Mouse (Mus musculus): ENCODE measurements around the gene Pik3ca.

Pik3ca gene

GRCm38 (mm10) chr3:32495856-32496710 lies 98.6 kb downstream of the Pik3ca start:
- in situ Hi-C loops (cut with MseI, MboI): loop anchor here in 1 of 2 experiments (25.0 kb wide), 1 partner anchor 709 kb away; no protein-coding TSS in a partner anchor

GRCm38 (mm10) chr3:32496711-32497070 lies 99.2 kb downstream of the Pik3ca start:
- in situ Hi-C loops (cut with MseI, MboI): loop anchor here in 1 of 2 experiments (25.0 kb wide), 1 partner anchor 709 kb away; no protein-coding TSS in a partner anchor

GRCm38 (mm10) chr3:32500346-32500745 lies 102.9 kb downstream of the Pik3ca start:
- in situ Hi-C loops (cut with MseI, MboI): loop anchor here in 1 of 2 experiments (10.0 kb wide), 1 partner anchor 116 kb away; no protein-coding TSS in a partner anchor

- in situ Hi-C loops (cut with MseI, MboI): loop anchor here in 1 of 2 experiments (10.0 kb wide), 1 partner anchor 121 kb away; no protein-coding TSS in a partner anchor
These were observed 108.4 kb downstream of the Pik3ca start for GRCm38 (mm10) chr3:32505841-32506240.

GRCm38 (mm10) chr3:32506366-32507225 lies 109.1 kb downstream of the Pik3ca start:
- in situ Hi-C loops (cut with MseI, MboI): loop anchor here in 1 of 2 experiments (10.0 kb wide), 1 partner anchor 122 kb away; no protein-coding TSS in a partner anchor

- in situ Hi-C loops (cut with MseI, MboI): loop anchor here in 1 of 2 experiments (10.0 kb wide), 1 partner anchor 124 kb away; no protein-coding TSS in a partner anchor
These were observed 111.3 kb downstream of the Pik3ca start for GRCm38 (mm10) chr3:32508666-32509324.

GRCm38 (mm10) chr3:32509496-32510374 lies 112.3 kb downstream of the Pik3ca start, which contains the start of gene Zfp639:
Zfp639 (plus strand) TSS chr3:32510259.
- in situ Hi-C loops (cut with MseI, MboI): loop anchor here in 1 of 2 experiments (10.0 kb wide), 1 partner anchor 125 kb away; no protein-coding TSS in a partner anchor

GRCm38 (mm10) chr3:32510375-32511190 lies 113.1 kb downstream of the Pik3ca start:
- in situ Hi-C loops (cut with MseI, MboI): no loop called here

- in situ Hi-C loops (cut with MseI, MboI): no loop called here
These were observed 113.7 kb downstream of the Pik3ca start for GRCm38 (mm10) chr3:32511191-32511550.

- in situ Hi-C loops (cut with MseI, MboI): no loop called here
These were observed 115.3 kb downstream of the Pik3ca start for GRCm38 (mm10) chr3:32512686-32513284.

GRCm38 (mm10) chr3:32513528-32513927 lies 116.1 kb downstream of the Pik3ca start:
- in situ Hi-C loops (cut with MseI, MboI): no loop called here

Measured in mouse trophoblast stem cell (cell line).